Mouse (Mus musculus): ENCODE data around the gene Slc9a5. TPM values are rescaled to one million over a fixed set of nuclear protein-coding genes. Genes with fewer than 3 reads are reported as not detected.

Gene Slc9a5
- total RNA-seq, 2 experiments from 2014 or later = 1.7 TPM; not detected in 1

GRCm38 (mm10) chr8:105323183-105323582, 25.5 kb upstream of the Slc9a5 start:
- ATAC-seq (replicated peaks; ENCODE audit: low FRiP score, poor library complexity, severe bottlenecking) = peak; percentile 75

DNA sequence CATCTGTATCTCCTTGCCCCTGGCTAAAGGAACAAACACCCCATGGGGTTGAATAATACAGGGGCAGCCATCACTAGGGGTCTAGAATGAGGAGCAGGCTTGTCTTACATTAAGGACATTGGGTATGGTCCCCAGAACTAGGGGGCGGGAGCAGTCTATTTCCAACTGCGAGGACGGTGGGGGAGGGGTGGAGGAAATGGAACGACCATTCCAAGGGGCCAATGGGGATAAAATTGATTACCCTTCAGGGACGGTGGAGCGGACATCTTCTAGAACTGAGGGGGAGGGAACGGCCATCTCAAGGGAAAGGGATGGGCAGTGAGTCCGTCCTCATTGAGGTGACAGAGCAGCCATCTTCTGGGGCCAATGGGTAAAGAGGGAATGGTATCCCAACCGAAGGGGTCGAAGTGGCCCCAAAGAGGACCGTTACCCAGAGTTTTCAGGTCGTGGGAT, 23.0 kb upstream of the Slc9a5 start:
- peak; percentile 16 for ATAC-seq (replicated peaks; ENCODE audit: low FRiP score, poor library complexity, severe bottlenecking)

DNA sequence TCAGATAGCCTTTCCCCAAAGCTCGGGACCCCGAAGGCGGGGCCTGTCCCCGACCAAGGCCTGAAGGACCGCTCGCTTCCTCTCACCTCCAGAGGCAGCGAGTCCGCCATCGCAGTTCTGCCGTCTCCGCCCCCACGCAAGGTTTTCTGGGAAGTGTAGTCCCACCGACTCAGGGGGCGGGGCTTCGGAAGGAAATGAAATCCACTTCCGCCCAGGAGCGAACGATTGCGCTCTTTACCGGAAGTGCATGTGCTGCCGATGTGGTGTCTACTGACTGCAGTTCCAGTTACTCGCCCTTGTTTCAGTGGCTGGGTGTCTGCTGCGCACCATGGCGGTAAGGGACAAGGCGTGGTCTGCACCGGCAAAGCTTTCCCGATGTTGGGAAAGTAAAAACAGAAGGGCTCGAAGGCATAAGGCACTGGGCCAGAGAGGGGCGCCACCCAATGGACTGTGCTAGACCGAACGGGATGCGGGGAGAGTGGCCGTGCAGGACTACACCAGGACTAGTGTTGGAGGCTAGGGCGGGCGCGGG, 22.4 kb upstream of the Slc9a5 start, which contains the start of the genes Lrrc29 and Tmem208:
Gene Lrrc29, minus strand, starts transcription at position 138 of the 532 bp plus-strand sequence.
Gene Tmem208, plus strand, starts transcription at position 214 of the 532 bp plus-strand sequence.
- peak; percentile 81 for ATAC-seq (replicated peaks; ENCODE audit: low FRiP score, poor library complexity, severe bottlenecking)

DNA sequence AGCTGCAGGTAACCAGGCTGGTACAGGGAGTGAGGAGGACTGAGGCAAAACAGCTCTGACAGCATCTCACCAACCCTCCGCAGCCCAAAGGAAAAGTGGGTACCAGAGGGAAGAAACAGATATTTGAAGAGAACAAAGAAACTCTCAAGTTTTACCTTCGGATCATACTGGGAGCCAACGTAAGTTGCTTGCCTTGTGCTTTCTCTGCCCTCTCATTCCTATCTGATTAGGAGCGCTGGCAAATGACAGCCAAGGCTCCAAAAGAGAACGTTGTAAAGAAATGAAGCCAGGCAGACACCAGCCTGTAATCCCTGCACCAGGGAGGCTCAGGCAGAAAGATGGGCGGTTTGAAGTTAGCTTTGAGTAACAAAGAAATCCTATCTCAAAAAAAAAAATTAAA, 21.7 kb upstream of the Slc9a5 start:
- no peak for ATAC-seq (replicated peaks; ENCODE audit: low FRiP score, poor library complexity, severe bottlenecking)

DNA sequence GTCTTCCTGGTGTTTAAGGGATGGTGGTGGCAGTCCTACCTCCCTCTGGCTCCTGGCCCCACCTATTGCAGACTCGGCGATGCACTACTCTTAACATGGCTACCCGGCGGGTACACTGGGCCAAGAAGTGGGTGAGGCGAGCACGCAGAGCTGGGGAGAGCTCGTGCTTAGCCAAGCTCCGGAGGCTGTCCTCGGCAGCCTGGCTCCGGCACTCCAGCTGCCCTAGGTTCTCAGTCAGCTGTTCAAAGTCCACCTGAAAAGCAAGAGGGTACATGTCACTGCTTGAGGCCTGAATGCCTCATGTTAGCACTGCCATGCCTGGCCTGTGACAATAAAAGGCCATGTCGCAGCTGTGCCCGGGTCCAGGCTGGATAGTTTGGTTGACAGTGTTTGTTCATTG, 18.3 kb upstream of the Slc9a5 start:
- no peak for ATAC-seq (replicated peaks; ENCODE audit: low FRiP score, poor library complexity, severe bottlenecking)

GRCm38 (mm10) chr8:105331469-105331868, 17.2 kb upstream of the Slc9a5 start:
- no peak for ATAC-seq (replicated peaks; ENCODE audit: low FRiP score, poor library complexity, severe bottlenecking)

- ATAC-seq (replicated peaks; ENCODE audit: low FRiP score, poor library complexity, severe bottlenecking) = no peak
Measured at GRCm38 (mm10) chr8:105331931-105332330, 16.7 kb upstream of the Slc9a5 start.

DNA sequence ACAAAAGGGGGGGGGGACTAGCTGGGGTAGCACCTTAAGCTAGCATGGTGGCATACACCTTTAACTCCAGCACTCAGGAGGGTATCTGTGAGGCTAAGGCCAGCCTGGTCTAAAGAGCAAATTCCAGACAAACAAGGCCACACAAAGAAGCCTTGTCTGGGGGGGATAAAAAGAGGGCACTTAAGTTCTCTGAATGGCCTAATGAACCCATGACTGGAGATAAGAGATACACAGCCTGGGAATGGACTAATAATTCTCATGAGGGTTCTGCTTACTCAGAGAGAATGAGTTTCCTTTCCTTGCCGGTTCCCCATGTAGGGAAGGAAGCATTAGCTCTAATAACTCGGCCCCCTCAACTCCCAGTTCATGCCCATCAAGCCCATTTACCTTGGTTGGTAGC, 16.1 kb upstream of the Slc9a5 start:
- ATAC-seq (replicated peaks; ENCODE audit: low FRiP score, poor library complexity, severe bottlenecking) = no peak

DNA sequence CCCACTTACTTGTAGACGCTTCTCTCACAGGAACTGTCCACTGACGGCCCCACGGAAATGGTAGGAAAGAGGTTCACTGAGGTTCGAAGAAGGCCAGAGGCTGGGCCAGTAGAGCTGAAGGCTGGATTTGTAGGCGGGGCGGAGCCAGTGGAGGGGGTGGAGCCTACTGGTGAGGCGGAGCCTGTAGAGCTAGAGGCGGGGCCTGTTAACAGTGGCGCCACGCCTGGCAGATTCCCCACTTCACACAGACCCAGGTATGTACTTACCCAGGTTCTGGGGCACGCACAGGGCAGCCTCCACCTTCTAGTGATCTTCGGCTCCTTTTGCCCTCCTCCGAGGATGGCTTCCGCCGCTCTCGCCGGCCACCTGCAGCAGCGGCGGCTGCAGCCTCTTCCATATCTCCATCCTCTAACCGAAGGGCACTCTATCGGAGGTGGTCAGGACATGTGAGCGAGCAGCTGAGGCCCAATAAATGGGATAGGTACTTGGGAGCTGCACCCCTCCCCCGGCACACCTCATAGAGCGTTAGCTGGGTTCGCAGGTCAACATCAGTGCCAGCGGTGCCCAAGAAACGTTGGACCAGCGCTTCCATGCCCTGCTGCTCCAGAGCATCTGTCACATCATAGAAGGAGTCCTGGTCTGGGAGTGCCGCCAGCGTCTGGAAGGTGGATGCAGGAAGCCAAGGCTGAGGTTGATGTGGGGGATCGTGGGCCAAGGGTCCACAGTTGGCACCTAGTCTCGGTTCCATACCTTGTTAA, 12.1 kb upstream of the Slc9a5 start:
- peak; percentile 32; the same call in 1 of the 2 replicates for ATAC-seq (replicated peaks; ENCODE audit: low FRiP score, poor library complexity, severe bottlenecking)

DNA sequence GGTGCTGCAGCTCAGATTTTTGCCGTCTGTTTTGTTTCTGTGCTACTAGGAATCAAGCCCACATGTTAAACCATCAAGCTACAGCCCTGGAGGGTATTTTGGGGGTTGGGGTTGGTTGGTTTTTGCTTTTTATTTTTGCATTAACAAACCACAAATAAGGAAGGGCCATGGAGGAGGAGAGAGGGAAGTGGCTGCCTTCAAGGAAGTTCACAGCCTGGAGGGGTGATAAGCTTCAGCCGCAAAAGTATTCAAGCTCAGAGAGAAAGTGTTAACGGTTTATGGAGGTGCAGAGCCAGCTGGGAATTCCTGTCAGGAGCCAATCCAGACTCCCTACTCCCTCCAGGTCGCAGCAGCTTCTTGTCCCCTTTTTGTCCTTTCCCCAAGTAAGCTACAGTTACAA, 9.7 kb upstream of the Slc9a5 start:
- ATAC-seq (replicated peaks; ENCODE audit: low FRiP score, poor library complexity, severe bottlenecking) = no peak

GRCm38 (mm10) chr8:105339886-105340635, 8.6 kb upstream of the Slc9a5 start:
- ATAC-seq (replicated peaks; ENCODE audit: low FRiP score, poor library complexity, severe bottlenecking) = no peak

GRCm38 (mm10) chr8:105341399-105341798, 7.2 kb upstream of the Slc9a5 start:
- no peak for ATAC-seq (replicated peaks; ENCODE audit: low FRiP score, poor library complexity, severe bottlenecking)

DNA sequence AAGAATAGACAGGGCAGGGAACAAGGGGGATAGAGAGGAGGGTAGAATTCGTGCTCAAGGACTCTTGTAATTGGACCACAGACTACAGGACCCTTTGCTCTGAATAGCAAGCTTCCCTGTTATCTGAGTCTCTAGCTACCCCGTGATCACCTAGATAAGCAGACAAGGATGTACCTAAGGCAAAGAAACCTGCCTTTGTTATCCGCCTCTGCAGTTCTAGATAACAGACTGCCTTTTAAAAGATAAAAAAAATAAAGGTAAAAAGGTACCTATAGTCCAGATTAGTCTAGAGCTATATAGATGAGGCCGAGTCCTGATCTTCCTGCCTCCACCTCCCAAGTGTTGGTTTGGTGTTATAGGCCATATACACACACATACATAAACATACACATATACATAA, 5.9 kb upstream of the Slc9a5 start:
- ATAC-seq (replicated peaks; ENCODE audit: low FRiP score, poor library complexity, severe bottlenecking) = no peak

GRCm38 (mm10) chr8:105343791-105344574, 4.7 kb upstream of the Slc9a5 start:
- ATAC-seq (replicated peaks; ENCODE audit: low FRiP score, poor library complexity, severe bottlenecking) = no peak

DNA sequence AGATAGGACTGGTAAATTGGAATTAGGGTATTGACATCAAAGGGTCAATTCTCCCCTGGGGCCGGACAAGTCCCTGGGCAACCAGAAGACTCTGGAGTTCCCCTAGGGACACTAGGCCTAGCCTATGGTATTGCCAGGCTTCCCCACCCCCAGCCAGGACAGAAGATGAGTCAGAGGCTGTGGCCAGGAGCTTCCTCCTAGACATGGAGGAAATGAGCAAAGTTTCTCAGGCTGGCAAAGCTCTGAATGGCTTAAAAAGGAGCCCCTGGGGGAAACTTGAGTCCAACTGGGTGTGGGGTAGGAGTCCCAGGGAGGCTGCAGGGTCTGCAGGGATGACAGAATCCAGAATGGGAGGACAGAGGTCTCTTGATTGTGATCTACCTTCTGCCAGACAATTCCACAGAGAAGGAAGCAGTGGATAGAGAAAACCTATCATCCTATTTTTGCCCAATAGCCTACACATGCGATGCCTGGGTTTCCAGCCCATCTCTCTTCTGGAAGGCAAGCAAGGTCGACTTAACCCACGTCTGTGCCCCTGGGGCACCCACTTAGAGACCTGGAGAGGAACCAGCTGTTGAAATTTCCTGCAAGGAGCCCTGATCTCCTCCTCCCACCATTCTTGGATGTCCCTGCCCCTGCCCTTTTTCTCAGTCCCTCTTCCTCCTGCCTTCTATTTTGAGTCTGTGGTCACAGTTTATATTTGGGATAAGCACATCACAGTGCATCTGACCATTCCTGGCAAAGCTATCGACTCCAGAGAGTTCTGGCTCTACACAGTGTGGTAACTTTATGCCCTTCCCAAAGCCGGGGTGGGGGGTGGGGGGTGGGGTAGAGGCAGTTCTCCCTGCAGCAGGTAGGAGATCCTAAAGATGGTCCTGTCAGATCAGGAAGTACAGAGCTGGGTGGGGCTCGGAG, 3.3 kb upstream of the Slc9a5 start:
- no peak for ATAC-seq (replicated peaks; ENCODE audit: low FRiP score, poor library complexity, severe bottlenecking)

- ATAC-seq (replicated peaks; ENCODE audit: low FRiP score, poor library complexity, severe bottlenecking) = peak; percentile 8; the same call in 1 of the 2 replicates
Measured at GRCm38 (mm10) chr8:105346611-105347427, 1.8 kb upstream of the Slc9a5 start.

DNA sequence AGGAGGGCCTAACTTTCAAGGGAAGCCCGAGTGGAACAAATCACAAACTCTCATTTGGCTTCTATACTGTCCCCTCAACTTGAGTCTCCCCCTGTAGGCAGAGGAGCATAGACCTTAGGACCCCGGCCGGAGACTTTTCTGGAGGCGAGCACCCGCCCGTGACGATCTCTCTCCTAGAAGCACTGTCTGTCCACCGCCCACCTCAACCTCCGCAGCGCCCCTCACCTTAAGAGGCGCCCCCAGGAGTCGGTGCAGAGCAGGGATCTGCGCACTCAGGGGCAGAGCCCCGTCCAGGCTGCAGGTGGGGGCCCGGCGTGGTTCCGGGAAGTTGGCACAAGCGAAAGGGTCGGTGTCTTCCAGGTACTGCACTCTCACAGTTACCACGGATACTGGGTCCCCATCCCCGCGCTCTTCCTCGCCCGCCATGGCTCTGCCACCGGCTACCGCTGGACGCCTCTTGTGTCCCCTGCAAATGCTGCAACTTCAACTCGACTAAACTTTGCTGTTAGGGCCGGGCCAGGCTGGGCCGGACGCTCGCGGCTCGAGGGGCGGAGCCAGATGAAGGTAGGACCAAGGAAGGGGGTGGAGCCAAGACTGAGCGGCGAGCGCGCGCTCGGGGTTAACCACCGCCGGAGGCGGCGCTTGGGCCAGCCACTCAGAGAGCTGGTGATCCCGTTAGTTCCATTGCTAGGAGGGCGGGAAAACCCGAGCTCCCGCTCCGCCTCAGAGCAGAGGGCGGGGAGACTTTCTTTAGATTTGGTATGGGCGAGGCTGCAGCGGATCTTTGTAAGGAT, 1.0 kb upstream of the Slc9a5 start, which contains the start of gene Fhod1:
Gene Fhod1, minus strand, starts transcription at position 526 of the 794 bp plus-strand sequence.
- ATAC-seq (replicated peaks; ENCODE audit: low FRiP score, poor library complexity, severe bottlenecking) = peak; percentile 95

All from erythroblast, adult 5-6 weeks (primary cell).